Mouse (Mus musculus) 3T3-L1 (cell line): ENCODE measurements around the gene Grm4.

Experiments
- DNase-seq: peaks from one replicate; pipeline ENCODE4 v3.0.0-alpha.2; 2015; ENCODE audit warnings: low read depth, low spot score

Gene Grm4

GRCm38 (mm10) chr17:27493389-27493788 is 27.8 kb downstream of the Grm4 start:
- no peak for DNase-seq

- no peak for DNase-seq
Observed at GRCm38 (mm10) chr17:27488173-27488823, 32.9 kb downstream of the Grm4 start.

GRCm38 (mm10) chr17:27485940-27486339 is 35.3 kb downstream of the Grm4 start:
- no peak for DNase-seq

GRCm38 (mm10) chr17:27483571-27483970 is 37.6 kb downstream of the Grm4 start:
- no peak for DNase-seq

- DNase-seq, result no peak
Observed at GRCm38 (mm10) chr17:27480143-27481103, 40.8 kb downstream of the Grm4 start.

GRCm38 (mm10) chr17:27475650-27476049 is 45.6 kb downstream of the Grm4 start:
- DNase-seq, result no peak

- peak; percentile 61 for DNase-seq
Observed at GRCm38 (mm10) chr17:27466620-27467019, 54.6 kb downstream of the Grm4 start.

- no peak for DNase-seq
Observed at GRCm38 (mm10) chr17:27465924-27466323, 55.3 kb downstream of the Grm4 start.

GRCm38 (mm10) chr17:27464327-27464962 is 56.8 kb downstream of the Grm4 start:
- no peak for DNase-seq

GRCm38 (mm10) chr17:27459979-27460378 is 61.2 kb downstream of the Grm4 start:
- DNase-seq, result no peak

GRCm38 (mm10) chr17:27459241-27459640 is 62.0 kb downstream of the Grm4 start:
- no peak for DNase-seq

- no peak for DNase-seq
Observed at GRCm38 (mm10) chr17:27457863-27458494, 63.2 kb downstream of the Grm4 start.

- DNase-seq, result no peak
Observed at GRCm38 (mm10) chr17:27457038-27457577, 64.1 kb downstream of the Grm4 start.

GRCm38 (mm10) chr17:27456364-27456763 is 64.8 kb downstream of the Grm4 start:
- no peak for DNase-seq

- DNase-seq, result no peak
Observed at GRCm38 (mm10) chr17:27455012-27455784, 66.0 kb downstream of the Grm4 start.

- no peak for DNase-seq
Observed at GRCm38 (mm10) chr17:27454396-27454795, 66.8 kb downstream of the Grm4 start.

GRCm38 (mm10) chr17:27453045-27453444 is 68.2 kb downstream of the Grm4 start:
- no peak for DNase-seq

GRCm38 (mm10) chr17:27451787-27452186 is 69.4 kb downstream of the Grm4 start:
- no peak for DNase-seq

GRCm38 (mm10) chr17:27451216-27451615 is 70.0 kb downstream of the Grm4 start:
- DNase-seq, result no peak

GRCm38 (mm10) chr17:27449757-27450330 is 71.4 kb downstream of the Grm4 start:
- DNase-seq, result no peak
